Mouse (Mus musculus) neural tube, embryonic 15.5 days (tissue): ENCODE measurements around the gene Wdr26. TPM values are rescaled to one million over a fixed set of nuclear protein-coding genes. Genes with fewer than 3 reads are reported as not detected.

Experiments
- ATAC-seq: fragments of 200-750 bp; cut with Nextera tagmentation; 2 replicates; pipeline ENCODE4 v1.8.0; 2017; ENCODE audit warnings: mild to moderate bottlenecking, moderate TSS enrichment, moderate library complexity; ENCODE audit not compliant: low FRiP score
- H3K27ac ChIP-seq: fragments of 300-500 bp; sonication (generic); replicated peaks from 2 replicates; pipeline ENCODE4 v1.5.1; 2015; ENCODE audit warnings: mild to moderate bottlenecking, inconsistent platforms
- H3K27me3 ChIP-seq: fragments of 300-500 bp; sonication (generic); replicated peaks from 2 replicates; pipeline ENCODE4 v1.6.1; 2015; ENCODE audit warnings: inconsistent platforms
- H3K36me3 ChIP-seq: fragments of 300-500 bp; sonication (generic); 2 replicates; pipeline ENCODE4 v1.6.1; 2015; ENCODE audit warnings: inconsistent platforms
- H3K4me1 ChIP-seq: fragments of 300-500 bp; sonication (generic); 2 replicates; pipeline ENCODE4 v1.6.1; 2015; ENCODE audit warnings: inconsistent platforms
- H3K4me2 ChIP-seq: fragments of 300-500 bp; sonication (generic); 2 replicates; pipeline ENCODE4 v1.6.1; 2015; ENCODE audit warnings: inconsistent platforms, mild to moderate bottlenecking, moderate library complexity
- H3K4me3 ChIP-seq: fragments of 300-500 bp; sonication (generic); replicated peaks from 2 replicates; pipeline ENCODE4 v1.5.1; 2015; ENCODE audit warnings: mild to moderate bottlenecking, inconsistent platforms
- H3K9ac ChIP-seq: fragments of 300-500 bp; sonication (generic); replicated peaks from 2 replicates; pipeline ENCODE4 v1.6.1; 2015; ENCODE audit warnings: mild to moderate bottlenecking, inconsistent platforms
- H3K9me3 ChIP-seq: fragments of 300-500 bp; sonication (generic); replicated peaks from 2 replicates; pipeline ENCODE4 v1.6.1; 2016; ENCODE audit warnings: inconsistent platforms
- whole genome bisulfite sequencing: fragments of 180-500 bp; shearing (Covaris S2); methylation state at CpG from one replicate; pipeline ENCODE4 v1.1.7; 2015; ENCODE audit warnings: mixed read lengths; 5-methylcytosine and 5-hydroxymethylcytosine counted together
- polyA plus RNA-seq: library from polyadenylated mRNA; unstranded; fragments of >200 nt; fragmentation: Nextera tagmentation; extraction: Ambion mirVana; gene quantifications from 2 replicates; pipeline ENCODE4 v1.2.1, GENCODE M21; 2015

The Wdr26 gene
- polyA plus RNA-seq, 1 experiment from 2014 or later = 32.1 TPM

- Histone ChIP-seq H3K27ac (no peak overlapping the region), H3K9me3 (no peaks in the 10 kb centered on the region), H3K9ac (no peak overlapping the region), H3K4me2 (no peak overlapping the region), H3K4me3 (no peak overlapping the region), H3K4me1 (no peaks in the 10 kb centered on the region), H3K36me3 (no peaks in the 10 kb centered on the region), H3K27me3 (no peaks in the 10 kb centered on the region)
- no peak for ATAC-seq
- WGBS = 91% methylated on average over 6 of the region's 6 CpGs
These were observed 21.9 kb upstream of the Wdr26 start for GRCm38 (mm10) chr1:181233734-181234133.

DNA sequence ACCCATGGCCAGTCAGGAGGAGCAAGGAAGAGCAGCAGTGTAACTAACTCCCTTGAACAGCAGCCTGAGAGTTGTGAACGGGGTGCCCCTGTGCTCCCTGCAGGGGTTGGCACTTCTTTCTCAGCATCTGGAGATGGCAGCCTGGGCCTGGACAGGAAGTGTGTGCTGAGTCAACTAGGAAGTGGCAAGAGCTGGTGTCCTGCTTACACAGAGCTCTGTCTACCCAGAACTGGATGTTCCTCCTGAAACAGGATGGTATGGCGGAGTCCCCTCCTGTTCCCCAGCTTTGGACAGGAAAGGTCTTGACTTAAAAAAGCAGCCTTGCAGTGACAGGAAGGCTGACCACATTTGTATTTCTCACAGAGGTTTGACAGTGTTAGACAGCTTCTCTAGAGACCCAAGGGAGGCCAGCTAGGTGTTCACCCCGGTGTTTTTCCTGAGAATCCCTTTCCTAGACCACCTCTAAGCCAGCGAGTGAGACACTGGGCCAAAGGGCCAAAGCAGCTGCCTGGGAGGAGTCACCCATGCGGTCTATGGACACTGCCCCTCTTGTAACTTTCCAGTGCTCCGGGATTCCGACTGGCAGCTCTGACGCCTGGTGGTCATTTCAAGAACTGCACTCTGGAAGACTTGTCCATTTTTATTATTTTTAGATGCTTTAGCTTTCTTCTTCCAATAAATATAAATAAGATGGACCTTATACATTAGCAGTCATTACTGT, 20.7 kb upstream of the Wdr26 start:
- Histone ChIP-seq H3K27me3 (no peaks in the 10 kb centered on the region), H3K9me3 (no peaks in the 10 kb centered on the region), H3K4me3 (no peak overlapping the region), H3K36me3 (no peaks in the 10 kb centered on the region), H3K27ac (no peak overlapping the region), H3K4me2 (no peak overlapping the region), H3K9ac (no peak overlapping the region), H3K4me1 (peaks cover 3% of the 10 kb centered on the region; the same call in 1 of the 2 replicates)
- 27% methylated on average over 8 of the region's 8 CpGs for whole genome bisulfite sequencing
- no peak for ATAC-seq

DNA sequence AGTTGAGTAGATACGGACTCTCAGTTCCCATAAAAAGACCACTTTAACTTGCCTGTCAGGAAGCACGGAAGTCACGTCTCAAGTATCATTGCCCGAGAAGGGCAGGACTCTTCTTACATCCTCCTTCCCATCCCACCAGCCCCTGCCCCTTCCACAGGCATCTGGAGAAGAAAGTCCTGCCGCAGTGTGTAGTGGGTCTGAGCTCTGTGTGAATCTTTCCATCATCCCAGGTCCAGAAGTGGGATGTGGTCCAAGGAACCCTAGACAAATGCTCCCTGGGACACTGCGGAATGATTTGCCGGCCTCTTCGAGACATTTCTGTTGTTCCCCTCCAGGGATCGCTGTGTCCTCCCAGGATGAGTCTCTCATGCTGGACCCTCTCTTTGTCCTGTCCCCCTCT, 20.0 kb upstream of the Wdr26 start:
- no peak for ATAC-seq
- no peak overlapping the region for H3K9ac ChIP-seq
- no peaks in the 10 kb centered on the region for H3K9me3 ChIP-seq
- H3K4me2 ChIP-seq = no peak overlapping the region
- H3K27me3 ChIP-seq = no peaks in the 10 kb centered on the region
- H3K36me3 ChIP-seq = no peaks in the 10 kb centered on the region
- peaks cover 3% of the 10 kb centered on the region; the same call in 1 of the 2 replicates for H3K4me1 ChIP-seq
- no peak overlapping the region for H3K4me3 ChIP-seq
- no peak overlapping the region for H3K27ac ChIP-seq
- WGBS = 87% methylated on average over 9 of the region's 9 CpGs

GRCm38 (mm10) chr1:181231262-181231661, 19.5 kb upstream of the Wdr26 start:
- H3K4me3 ChIP-seq = no peak overlapping the region
- H3K4me2 ChIP-seq = no peak overlapping the region
- no peaks in the 10 kb centered on the region for H3K36me3 ChIP-seq
- H3K9me3 ChIP-seq = no peaks in the 10 kb centered on the region
- H3K27me3 ChIP-seq = no peaks in the 10 kb centered on the region
- H3K4me1 ChIP-seq = peaks cover 3% of the 10 kb centered on the region; the same call in 1 of the 2 replicates
- no peak overlapping the region for H3K9ac ChIP-seq
- no peak overlapping the region for H3K27ac ChIP-seq
- ATAC-seq = no peak
- 63% methylated on average over 7 of the region's 7 CpGs for WGBS

GRCm38 (mm10) chr1:181230731-181231148, 18.9 kb upstream of the Wdr26 start:
- peaks cover 3% of the 10 kb centered on the region; the same call in 1 of the 2 replicates for H3K4me1 ChIP-seq
- no peak overlapping the region for H3K4me3 ChIP-seq
- no peaks in the 10 kb centered on the region for H3K9me3 ChIP-seq
- 37% methylated on average over 10 of the region's 10 CpGs for WGBS
- no peaks in the 10 kb centered on the region for H3K27me3 ChIP-seq
- H3K4me2 ChIP-seq = no peak overlapping the region
- no peak for ATAC-seq
- no peak overlapping the region for H3K27ac ChIP-seq
- H3K9ac ChIP-seq = no peak overlapping the region
- no peaks in the 10 kb centered on the region for H3K36me3 ChIP-seq

GRCm38 (mm10) chr1:181229046-181229445, 17.2 kb upstream of the Wdr26 start:
- no peak for ATAC-seq
- no peak overlapping the region for H3K4me2 ChIP-seq
- H3K9me3 ChIP-seq = no peaks in the 10 kb centered on the region
- H3K36me3 ChIP-seq = no peaks in the 10 kb centered on the region
- H3K9ac ChIP-seq = no peak overlapping the region
- peaks cover 3% of the 10 kb centered on the region; the same call in 1 of the 2 replicates for H3K4me1 ChIP-seq
- H3K27me3 ChIP-seq = no peaks in the 10 kb centered on the region
- 90% methylated on average over 5 of the region's 5 CpGs for WGBS
- no peak overlapping the region for H3K4me3 ChIP-seq
- no peak overlapping the region for H3K27ac ChIP-seq

- Histone ChIP-seq H3K4me2 (no peak overlapping the region), H3K27ac (no peak overlapping the region), H3K27me3 (no peaks in the 10 kb centered on the region), H3K9ac (no peak overlapping the region), H3K9me3 (no peaks in the 10 kb centered on the region), H3K36me3 (no peaks in the 10 kb centered on the region), H3K4me1 (peaks cover 3% of the 10 kb centered on the region; the same call in 1 of the 2 replicates), H3K4me3 (no peak overlapping the region)
- WGBS = 69% methylated on average over 5 of the region's 5 CpGs
- ATAC-seq = no peak
These were observed 16.8 kb upstream of the Wdr26 start for GRCm38 (mm10) chr1:181228591-181228990.

GRCm38 (mm10) chr1:181227804-181228203, 16.0 kb upstream of the Wdr26 start:
- Histone ChIP-seq H3K27ac (no peak overlapping the region), H3K4me1 (peaks cover 3% of the 10 kb centered on the region; the same call in 1 of the 2 replicates), H3K27me3 (no peaks in the 10 kb centered on the region), H3K4me2 (no peak overlapping the region), H3K9me3 (no peaks in the 10 kb centered on the region), H3K9ac (no peak overlapping the region), H3K4me3 (no peak overlapping the region), H3K36me3 (no peaks in the 10 kb centered on the region)
- ATAC-seq = no peak
- 80% methylated on average over 11 of the region's 11 CpGs for WGBS

DNA sequence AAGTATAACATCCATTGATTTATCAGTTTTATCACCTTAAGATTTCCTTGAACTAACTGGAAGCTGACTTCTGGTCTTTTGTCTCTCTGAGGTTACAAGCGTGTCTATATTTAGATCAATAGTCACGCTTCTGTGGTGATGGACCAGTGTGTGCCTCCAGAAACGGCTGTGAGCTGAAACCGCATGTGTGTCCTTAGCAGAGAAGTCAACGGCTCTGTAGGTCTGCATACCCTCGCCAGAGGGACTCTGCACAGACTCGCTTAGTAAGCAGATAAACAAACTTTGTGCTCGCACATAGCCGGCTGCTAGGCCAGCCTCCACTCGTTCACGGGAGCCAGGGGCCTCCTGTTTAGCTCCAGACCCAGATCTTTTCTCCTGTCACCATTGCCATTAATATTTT, 15.0 kb upstream of the Wdr26 start:
- WGBS = 74% methylated on average over 11 of the region's 11 CpGs
- Histone ChIP-seq H3K4me2 (no peak overlapping the region), H3K27ac (no peak overlapping the region), H3K27me3 (no peaks in the 10 kb centered on the region), H3K4me1 (peaks cover 3% of the 10 kb centered on the region; the same call in 1 of the 2 replicates), H3K9ac (no peak overlapping the region), H3K9me3 (no peaks in the 10 kb centered on the region), H3K36me3 (no peaks in the 10 kb centered on the region), H3K4me3 (no peak overlapping the region)
- ATAC-seq = no peak

DNA sequence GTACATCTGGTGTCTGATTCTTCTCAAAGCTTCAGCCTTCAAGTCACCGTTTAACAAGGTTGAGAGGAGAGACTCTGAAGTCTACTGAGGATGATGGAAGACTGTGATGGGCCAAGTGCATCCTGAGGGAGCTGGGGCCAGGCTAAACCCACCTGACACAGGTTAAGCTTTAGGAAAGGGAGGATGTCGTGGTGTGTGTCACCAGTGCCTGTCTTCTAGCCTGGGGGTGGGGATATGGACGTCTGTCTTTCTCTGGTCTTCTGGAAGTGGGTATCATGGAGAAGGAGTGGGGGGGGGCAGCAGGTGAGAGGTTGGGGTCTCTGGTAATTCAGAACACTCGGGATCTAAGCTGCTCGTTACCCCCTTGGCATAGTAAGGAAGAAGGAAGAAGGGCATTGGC, 13.5 kb upstream of the Wdr26 start:
- ATAC-seq = no peak
- Histone ChIP-seq H3K27ac (no peak overlapping the region), H3K9ac (no peak overlapping the region), H3K36me3 (no peaks in the 10 kb centered on the region), H3K4me2 (no peak overlapping the region), H3K4me1 (peaks cover 3% of the 10 kb centered on the region; the same call in 1 of the 2 replicates), H3K9me3 (no peaks in the 10 kb centered on the region), H3K27me3 (no peaks in the 10 kb centered on the region), H3K4me3 (no peak overlapping the region)
- WGBS = 75% methylated on average over 5 of the region's 5 CpGs

GRCm38 (mm10) chr1:181222041-181222440, 10.2 kb upstream of the Wdr26 start:
- Histone ChIP-seq H3K4me2 (no peak overlapping the region), H3K4me3 (no peak overlapping the region), H3K4me1 (no peaks in the 10 kb centered on the region), H3K9ac (no peak overlapping the region), H3K9me3 (no peaks in the 10 kb centered on the region), H3K27ac (no peak overlapping the region), H3K27me3 (no peaks in the 10 kb centered on the region), H3K36me3 (no peaks in the 10 kb centered on the region)
- 25% methylated on average over 1 of the region's 1 CpGs for WGBS
- ATAC-seq = no peak

GRCm38 (mm10) chr1:181216315-181216714, 4.5 kb upstream of the Wdr26 start:
- 72% methylated on average over 4 of the region's 4 CpGs for WGBS
- no peak for ATAC-seq
- no peak overlapping the region for H3K4me2 ChIP-seq

More at GRCm38 (mm10) chr1:181216315-181216714, 4.5 kb upstream of the Wdr26 start:
- H3K4me1 ChIP-seq = peaks cover 15% of the 10 kb centered on the region
- no peaks in the 10 kb centered on the region for H3K27me3 ChIP-seq
- H3K36me3 ChIP-seq = no peaks in the 10 kb centered on the region
- H3K9ac ChIP-seq = no peak overlapping the region
- no peaks in the 10 kb centered on the region for H3K9me3 ChIP-seq
- H3K4me3 ChIP-seq = no peak overlapping the region
- no peak overlapping the region for H3K27ac ChIP-seq
